Mouse (Mus musculus) brain, embryonic 14.5 days (tissue): ENCODE measurements at regions not wholly inside any gene's neighbourhood (a gene's known extent, or its start where the extent isn't known, plus 50 kb on each side); places are given as distances from the start of the nearest gene placed in this dataset.

Experiments
- CTCF ChIP-seq: fragments of 200-500 bp; IDR thresholded peaks from 2 replicates; pipeline ENCODE4 v1.5.1; 2012; ENCODE audit warnings: inconsistent platforms, mild to moderate bottlenecking, moderate library complexity, borderline replicate concordance; ENCODE audit not compliant: insufficient read depth, insufficient read length; ENCODE audit errors: extremely low read depth
- POLR2A ChIP-seq: fragments of 200-500 bp; IDR thresholded peaks from 2 replicates; pipeline ENCODE4 v1.6.1; 2012; ENCODE audit warnings: mild to moderate bottlenecking, inconsistent platforms, borderline replicate concordance; ENCODE audit not compliant: poor library complexity, insufficient read depth, insufficient read length, severe bottlenecking; ENCODE audit errors: extremely low read depth

DNA sequence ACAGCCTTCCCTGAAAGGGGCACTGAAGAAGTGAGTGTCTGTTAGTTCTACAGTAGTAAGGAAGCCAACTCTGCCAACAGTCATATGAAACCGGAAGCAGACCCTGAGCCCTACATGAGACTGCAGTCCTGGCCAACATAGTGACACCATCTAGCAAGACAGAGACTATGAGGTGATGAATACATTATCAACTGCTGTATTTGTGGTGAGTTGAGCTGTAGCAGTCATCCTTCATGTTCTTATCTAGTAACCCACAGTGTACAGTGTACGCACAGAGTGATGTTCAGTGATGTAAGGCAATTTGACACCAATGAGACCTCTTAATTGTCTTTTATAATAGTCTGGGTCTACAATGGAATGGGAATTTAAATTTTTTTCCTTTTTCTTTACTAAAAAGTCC is 50.4 kb upstream of the Ltbp1 start:
- no peak for TF ChIP-seq POLR2A
- no peak for TF ChIP-seq CTCF
